Mouse (Mus musculus): ENCODE results near the gene Pnpo. TPM values are rescaled to one million over a fixed set of nuclear protein-coding genes. Genes with fewer than 3 reads are reported as not detected.

The Pnpo gene
- polyA plus RNA-seq, 1 experiment, result 57.0 TPM

DNA sequence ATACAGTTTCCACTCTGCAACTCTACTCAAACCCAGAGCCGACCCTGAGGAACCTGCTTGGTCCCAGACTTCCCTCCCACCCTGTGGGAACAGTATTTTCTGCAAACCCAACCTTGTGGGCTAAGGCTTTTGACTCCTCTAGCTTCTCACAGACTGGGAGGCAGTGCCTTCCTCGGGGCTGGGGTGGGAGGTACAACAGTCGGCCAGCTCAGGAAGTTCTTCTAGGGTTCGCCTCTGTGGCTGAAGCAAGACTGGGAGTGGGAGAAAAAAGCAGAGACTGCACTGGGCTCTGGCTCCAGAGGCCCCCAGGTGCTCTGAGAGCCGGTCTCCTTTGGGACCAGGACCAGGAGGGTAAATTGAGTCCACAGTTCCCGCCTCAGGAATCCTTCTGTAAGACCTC lies 9.1 kb upstream of the Pnpo start:
- WGBS, result 45% methylated on average over 6 of the region's 6 CpGs
- H3K4me3 ChIP-seq (ENCODE audit: extremely low read depth, insufficient read depth, insufficient read length), result no peak overlapping the region
- no peaks in the 10 kb centered on the region for H3K27me3 ChIP-seq (ENCODE audit: control insufficient read depth, insufficient read depth, low read length)
- no peak for TF ChIP-seq CTCF (IDR thresholded peaks at IDR 0.05; ENCODE audit: extremely low read depth, insufficient read depth, insufficient read length, insufficient replicate concordance)
- TF ChIP-seq POLR2A (IDR thresholded peaks at IDR 0.05; ENCODE audit: low read depth, low read length), result no peak
- no peaks in the 10 kb centered on the region for H3K4me1 ChIP-seq (ENCODE audit: control insufficient read depth, insufficient read depth, insufficient read length)
- peaks cover 43% of the 10 kb centered on the region for H3K36me3 ChIP-seq (ENCODE audit: control insufficient read depth, insufficient read depth, low read length)
- no peak for DNase-seq (ENCODE audit: low read depth in 1 of 2, low spot score in 2 of 2)
- no peak overlapping the region for H3K27ac ChIP-seq (ENCODE audit: insufficient read depth, low read length)

DNA sequence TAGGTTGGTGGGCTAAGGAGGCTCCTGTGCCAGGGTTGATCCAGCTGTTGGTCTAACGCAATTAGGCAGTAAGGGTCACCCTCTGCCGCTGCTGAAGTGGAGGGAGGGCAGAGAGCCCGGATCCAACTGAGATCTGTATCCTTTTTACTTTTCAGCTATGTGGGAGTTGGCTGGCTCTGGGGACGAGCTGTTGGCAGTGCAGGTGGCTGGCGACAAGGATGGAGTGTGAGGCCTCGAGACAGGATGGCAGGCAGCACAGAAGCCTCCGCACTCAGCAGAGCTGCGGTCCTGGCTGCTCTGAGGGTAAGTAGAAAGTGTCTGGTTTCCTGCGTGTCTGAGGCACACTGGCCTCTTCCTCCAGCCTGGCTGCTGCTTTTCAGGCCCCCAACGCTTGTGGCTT lies 8.6 kb upstream of the Pnpo start:
- no peak for DNase-seq (ENCODE audit: low read depth in 1 of 2, low spot score in 2 of 2)
- Histone ChIP-seq H3K4me3 (ENCODE audit: extremely low read depth, insufficient read depth, insufficient read length) (no peak overlapping the region), H3K36me3 (ENCODE audit: control insufficient read depth, insufficient read depth, low read length) (peaks cover 43% of the 10 kb centered on the region), H3K4me1 (ENCODE audit: control insufficient read depth, insufficient read depth, insufficient read length) (no peaks in the 10 kb centered on the region), H3K27me3 (ENCODE audit: control insufficient read depth, insufficient read depth, low read length) (no peaks in the 10 kb centered on the region), H3K27ac (ENCODE audit: insufficient read depth, low read length) (no peak overlapping the region)
- TF ChIP-seq POLR2A (IDR thresholded peaks at IDR 0.05; ENCODE audit: low read depth, low read length) (no peak), CTCF (IDR thresholded peaks at IDR 0.05; ENCODE audit: extremely low read depth, insufficient read depth, insufficient read length, insufficient replicate concordance) (no peak)
- WGBS, result 49% methylated on average over 10 of the region's 10 CpGs

DNA sequence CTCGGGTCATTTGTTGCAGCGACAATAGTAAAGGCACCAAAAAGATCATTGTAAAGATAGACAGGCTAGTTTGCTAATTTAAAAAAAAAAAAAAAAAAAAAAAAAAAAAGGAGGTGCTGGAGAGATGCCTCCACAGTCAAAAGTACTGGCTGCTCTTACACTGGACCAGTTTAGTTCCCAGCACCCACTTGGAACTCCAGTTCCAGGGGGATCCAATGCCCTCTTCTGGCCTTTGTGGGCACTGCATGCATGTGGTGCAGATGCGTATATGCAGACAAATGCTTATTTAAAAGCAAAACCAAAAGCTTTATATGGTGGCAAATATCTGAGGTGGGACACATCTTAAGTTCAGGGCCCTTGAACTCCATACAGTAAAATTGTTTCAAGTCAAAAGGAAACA lies 7.0 kb upstream of the Pnpo start:
- Histone ChIP-seq H3K4me3 (ENCODE audit: extremely low read depth, insufficient read depth, insufficient read length) (no peak overlapping the region), H3K27me3 (ENCODE audit: control insufficient read depth, insufficient read depth, low read length) (no peaks in the 10 kb centered on the region), H3K27ac (ENCODE audit: insufficient read depth, low read length) (no peak overlapping the region), H3K4me1 (ENCODE audit: control insufficient read depth, insufficient read depth, insufficient read length) (no peaks in the 10 kb centered on the region), H3K36me3 (ENCODE audit: control insufficient read depth, insufficient read depth, low read length) (peaks cover 29% of the 10 kb centered on the region)
- 96% methylated on average over 3 of the region's 3 CpGs for WGBS
- no peak for DNase-seq (ENCODE audit: low read depth in 1 of 2, low spot score in 2 of 2)
- no peak for TF ChIP-seq POLR2A (IDR thresholded peaks at IDR 0.05; ENCODE audit: low read depth, low read length)
- peak; percentile 16; the same call in 1 of the 2 replicates for TF ChIP-seq CTCF (IDR thresholded peaks at IDR 0.05; ENCODE audit: extremely low read depth, insufficient read depth, insufficient read length, insufficient replicate concordance)

DNA sequence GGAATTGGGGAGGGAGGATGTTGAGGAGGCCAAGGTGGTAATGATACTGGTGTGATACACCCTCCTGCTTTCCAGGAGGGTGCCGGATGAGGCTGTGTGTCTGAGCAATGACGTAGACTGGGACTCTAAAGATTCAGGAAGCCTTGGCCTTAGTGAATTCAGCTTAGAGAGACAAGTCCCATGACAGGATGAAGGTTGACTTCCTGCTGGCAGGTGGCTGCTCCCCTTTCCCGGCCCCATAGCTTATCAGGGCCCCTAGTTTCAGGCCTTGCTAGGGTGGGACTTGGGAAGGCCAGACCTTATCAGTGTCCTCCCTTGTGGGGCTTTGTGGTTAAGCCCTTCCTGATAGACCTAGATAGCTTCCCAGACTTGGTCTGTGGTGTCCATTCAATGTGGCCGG lies 4.1 kb upstream of the Pnpo start:
- Histone ChIP-seq H3K4me1 (ENCODE audit: control insufficient read depth, insufficient read depth, insufficient read length) (peaks cover 7% of the 10 kb centered on the region; the same call in 1 of the 2 replicates), H3K4me3 (ENCODE audit: extremely low read depth, insufficient read depth, insufficient read length) (no peak overlapping the region), H3K27ac (ENCODE audit: insufficient read depth, low read length) (no peak overlapping the region), H3K27me3 (ENCODE audit: control insufficient read depth, insufficient read depth, low read length) (no peaks in the 10 kb centered on the region), H3K36me3 (ENCODE audit: control insufficient read depth, insufficient read depth, low read length) (peaks cover 8% of the 10 kb centered on the region; the same call in 1 of the 2 replicates)
- whole genome bisulfite sequencing, result 57% methylated on average over 4 of the region's 4 CpGs
- TF ChIP-seq CTCF (IDR thresholded peaks at IDR 0.05; ENCODE audit: extremely low read depth, insufficient read depth, insufficient read length, insufficient replicate concordance) (no peak), POLR2A (IDR thresholded peaks at IDR 0.05; ENCODE audit: low read depth, low read length) (no peak)
- no peak for DNase-seq (ENCODE audit: low read depth in 1 of 2, low spot score in 2 of 2)

DNA sequence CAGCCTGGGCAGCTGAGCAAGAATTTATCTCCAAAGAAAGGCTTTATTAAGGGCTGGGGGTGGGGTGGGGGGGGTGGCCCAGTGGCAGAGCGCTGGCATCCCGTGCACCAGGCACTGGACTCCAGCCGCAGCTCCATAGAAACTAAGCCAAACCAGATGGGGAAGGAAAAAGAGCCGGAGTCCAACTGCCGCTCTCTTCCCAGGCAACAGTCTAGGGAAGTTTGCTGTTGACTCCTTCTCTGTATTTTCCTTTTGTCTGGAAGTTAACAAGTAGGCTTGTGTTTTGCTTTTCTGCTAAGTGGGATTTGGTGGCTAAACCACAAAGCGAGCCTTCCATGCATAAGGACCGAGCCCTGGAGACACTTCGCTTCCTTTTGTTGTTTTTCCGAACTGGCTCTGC lies 2.7 kb upstream of the Pnpo start:
- no peak overlapping the region for H3K27ac ChIP-seq (ENCODE audit: insufficient read depth, low read length)
- H3K4me1 ChIP-seq (ENCODE audit: control insufficient read depth, insufficient read depth, insufficient read length), result peaks cover 7% of the 10 kb centered on the region; the same call in 1 of the 2 replicates
- WGBS, result 95% methylated on average over 9 of the region's 9 CpGs
- H3K36me3 ChIP-seq (ENCODE audit: control insufficient read depth, insufficient read depth, low read length), result peaks cover 1% of the 10 kb centered on the region; the same call in 1 of the 2 replicates
- TF ChIP-seq POLR2A (IDR thresholded peaks at IDR 0.05; ENCODE audit: low read depth, low read length), result no peak
- no peak for TF ChIP-seq CTCF (IDR thresholded peaks at IDR 0.05; ENCODE audit: extremely low read depth, insufficient read depth, insufficient read length, insufficient replicate concordance)
- no peaks in the 10 kb centered on the region for H3K27me3 ChIP-seq (ENCODE audit: control insufficient read depth, insufficient read depth, low read length)
- H3K4me3 ChIP-seq (ENCODE audit: extremely low read depth, insufficient read depth, insufficient read length), result no peak overlapping the region
- no peak for DNase-seq (ENCODE audit: low read depth in 1 of 2, low spot score in 2 of 2)

DNA sequence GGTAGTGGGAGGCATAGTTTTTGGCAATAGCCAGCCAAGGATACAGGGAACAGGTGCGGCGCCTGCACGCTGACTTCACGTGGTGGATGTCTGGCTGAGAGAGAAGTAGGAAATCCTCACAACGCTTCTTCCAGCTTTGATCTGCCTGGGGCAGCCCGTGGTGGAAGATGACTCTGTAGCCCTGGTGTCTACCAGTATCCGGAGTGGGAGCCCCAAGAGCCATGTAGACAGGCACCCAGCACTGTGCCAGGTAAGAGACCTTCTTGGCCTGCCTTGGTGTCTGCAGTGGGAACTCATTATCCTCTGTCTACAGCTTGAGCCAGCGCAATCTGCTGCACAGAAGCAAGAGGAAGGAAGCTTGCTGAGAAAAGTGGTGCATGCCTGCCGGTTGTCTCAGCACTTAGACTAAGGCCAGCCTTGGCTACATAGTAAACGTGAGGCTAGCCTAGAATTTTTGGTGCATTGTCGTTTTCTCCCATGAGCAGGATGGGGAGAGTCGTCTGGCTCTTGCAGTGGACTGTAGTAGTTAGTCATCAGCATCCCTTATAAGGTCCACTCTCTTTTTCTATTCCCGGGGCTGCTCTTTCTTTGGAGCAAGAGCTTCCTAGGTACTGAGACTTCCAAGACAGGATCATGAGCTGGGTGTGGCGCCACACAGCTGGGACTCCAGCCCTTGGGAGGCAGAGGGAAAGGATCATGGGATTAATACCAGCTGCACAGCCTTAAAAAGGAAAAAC lies 1.2 kb upstream of the Pnpo start:
- TF ChIP-seq CTCF (IDR thresholded peaks at IDR 0.05; ENCODE audit: extremely low read depth, insufficient read depth, insufficient read length, insufficient replicate concordance), result no peak
- no peak for TF ChIP-seq POLR2A (IDR thresholded peaks at IDR 0.05; ENCODE audit: low read depth, low read length)
- no peaks in the 10 kb centered on the region; the same call in 1 of the 2 replicates for H3K36me3 ChIP-seq (ENCODE audit: control insufficient read depth, insufficient read depth, low read length)
- H3K4me3 ChIP-seq (ENCODE audit: extremely low read depth, insufficient read depth, insufficient read length), result peak overlapping the region; percentile 23; the same call in 1 of the 2 replicates
- no peaks in the 10 kb centered on the region for H3K27me3 ChIP-seq (ENCODE audit: control insufficient read depth, insufficient read depth, low read length)
- WGBS, result 30% methylated on average over 14 of the region's 14 CpGs
- H3K27ac ChIP-seq (ENCODE audit: insufficient read depth, low read length), result no peak overlapping the region
- DNase-seq (ENCODE audit: low read depth in 1 of 2, low spot score in 2 of 2), result no peak
- peaks cover 7% of the 10 kb centered on the region; the same call in 1 of the 2 replicates for H3K4me1 ChIP-seq (ENCODE audit: control insufficient read depth, insufficient read depth, insufficient read length)

DNA sequence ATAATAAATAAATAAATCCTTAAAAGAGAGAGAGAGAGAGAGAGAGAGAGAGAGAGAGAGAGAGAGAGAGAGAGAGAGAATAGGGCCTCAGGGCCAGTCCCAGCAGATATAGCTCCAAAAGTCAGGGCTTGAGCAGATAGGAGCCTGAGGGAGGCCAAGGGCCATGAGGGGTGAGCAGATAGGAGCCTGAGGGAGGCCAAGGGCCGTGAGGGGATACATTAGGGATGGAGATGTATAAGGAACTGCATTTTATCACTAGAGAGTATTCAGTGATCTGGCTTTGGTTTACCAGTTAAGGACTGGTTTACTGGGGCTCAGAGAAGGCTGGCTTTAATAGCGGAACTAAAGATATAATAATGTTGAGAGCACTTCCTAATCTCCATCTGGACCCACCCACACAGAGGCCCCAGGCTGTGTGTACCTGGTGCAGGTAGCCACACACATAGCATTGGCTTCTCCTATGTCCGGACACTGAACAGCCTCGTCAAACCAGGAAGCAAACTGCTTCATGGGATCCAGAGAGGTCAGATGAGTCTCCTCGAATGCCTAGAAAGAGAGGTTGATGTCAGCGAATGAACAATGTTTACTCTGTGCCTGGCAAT lies 1.7 kb downstream of the Pnpo start:
- TF ChIP-seq POLR2A (IDR thresholded peaks at IDR 0.05; ENCODE audit: low read depth, low read length) (no peak), CTCF (IDR thresholded peaks at IDR 0.05; ENCODE audit: extremely low read depth, insufficient read depth, insufficient read length, insufficient replicate concordance) (no peak)
- no peak for DNase-seq (ENCODE audit: low read depth in 1 of 2, low spot score in 2 of 2)
- no peak overlapping the region for H3K27ac ChIP-seq (ENCODE audit: insufficient read depth, low read length)
- WGBS, result 89% methylated on average over 6 of the region's 6 CpGs
- H3K4me1 ChIP-seq (ENCODE audit: control insufficient read depth, insufficient read depth, insufficient read length), result peaks cover 7% of the 10 kb centered on the region; the same call in 1 of the 2 replicates
- H3K4me3 ChIP-seq (ENCODE audit: extremely low read depth, insufficient read depth, insufficient read length), result no peak overlapping the region
- H3K27me3 ChIP-seq (ENCODE audit: control insufficient read depth, insufficient read depth, low read length), result no peaks in the 10 kb centered on the region
- peaks cover 2% of the 10 kb centered on the region; the same call in 1 of the 2 replicates for H3K36me3 ChIP-seq (ENCODE audit: control insufficient read depth, insufficient read depth, low read length)

Measured in spleen, adult 2 months (tissue).